Mouse (Mus musculus) stomach, embryonic 15.5 days (tissue): ENCODE measurements around the gene Mpc1. TPM values are rescaled to one million over a fixed set of nuclear protein-coding genes. Genes with fewer than 3 reads are reported as not detected.
"Not testable (repeated sequence)": the region's sequence is repeated elsewhere in the genome, so short reads cannot be mapped to it uniquely, and the experiment has no call there.

ENCODE experiments used
- ATAC-seq: fragments of 200-750 bp; cut with Nextera tagmentation; 2 replicates; pipeline ENCODE4 v1.8.0; 2017; ENCODE audit warnings: low read depth, moderate number of reproducible peaks, moderate TSS enrichment; ENCODE audit not compliant: insufficient read depth, low FRiP score
- H3K27ac ChIP-seq: fragments of 300-500 bp; sonication (generic); 2 replicates; pipeline ENCODE4 v1.5.1; 2015; ENCODE audit warnings: mild to moderate bottlenecking, inconsistent platforms
- H3K27me3 ChIP-seq: fragments of 300-500 bp; sonication (generic); replicated peaks from 2 replicates; pipeline ENCODE4 v1.6.1; 2015; ENCODE audit warnings: inconsistent platforms
- H3K36me3 ChIP-seq: fragments of 300-500 bp; sonication (generic); 2 replicates; pipeline ENCODE4 v1.6.1; 2015; ENCODE audit warnings: inconsistent platforms
- H3K4me1 ChIP-seq: fragments of 300-500 bp; sonication (generic); 2 replicates; pipeline ENCODE4 v1.6.1; 2015; ENCODE audit warnings: inconsistent platforms
- H3K4me2 ChIP-seq: fragments of 300-500 bp; sonication (generic); 2 replicates; pipeline ENCODE4 v1.6.1; 2015; ENCODE audit warnings: mild to moderate bottlenecking, inconsistent platforms
- H3K4me3 ChIP-seq: fragments of 300-500 bp; sonication (generic); replicated peaks from 2 replicates; pipeline ENCODE4 v1.5.1; 2015; ENCODE audit warnings: inconsistent platforms
- H3K9ac ChIP-seq: fragments of 300-500 bp; sonication (generic); 2 replicates; pipeline ENCODE4 v1.6.1; 2015; ENCODE audit warnings: inconsistent platforms
- H3K9me3 ChIP-seq: fragments of 300-500 bp; sonication (generic); 2 replicates; pipeline ENCODE4 v1.6.1; 2016; ENCODE audit warnings: inconsistent platforms
- WGBS: fragments of 180-500 bp; shearing (Covaris S2); methylation state at CpG from one replicate; pipeline ENCODE4 v1.1.7; 2015; 5-methylcytosine and 5-hydroxymethylcytosine counted together
- polyA plus RNA-seq: library from polyadenylated mRNA; unstranded; fragments of >200 nt; fragmentation: Nextera tagmentation; extraction: Ambion mirVana; gene quantifications from 2 replicates; pipeline ENCODE4 v1.2.1, GENCODE M21; 2015

Gene Mpc1
- polyA plus RNA-seq, 1 experiment from 2014 or later = 195 TPM

GRCm38 (mm10) chr17:8302772-8303438 lies 20.2 kb downstream of the Mpc1 start:
- H3K4me3 ChIP-seq = no peak overlapping the region
- no peak overlapping the region for H3K4me2 ChIP-seq
- no peaks in the 10 kb centered on the region for H3K9me3 ChIP-seq
- H3K36me3 ChIP-seq = 0 out of 2 replicates have a peak, but pooled peaks cover 3% of the 10 kb centered on the region
- 66% methylated on average over 7 of the region's 7 CpGs for WGBS
- H3K27ac ChIP-seq = no peak overlapping the region
- H3K4me1 ChIP-seq = no peaks in the 10 kb centered on the region
- no peaks in the 10 kb centered on the region for H3K27me3 ChIP-seq
- H3K9ac ChIP-seq = no peak overlapping the region
- ATAC-seq = no peak

GRCm38 (mm10) chr17:8303671-8304070 lies 21.0 kb downstream of the Mpc1 start:
- Histone ChIP-seq H3K4me2 (no peak overlapping the region), H3K27me3 (no peaks in the 10 kb centered on the region)
- ATAC-seq = no peak

GRCm38 (mm10) chr17:8305801-8306200 lies 23.1 kb downstream of the Mpc1 start:
- 39% methylated on average over 3 of the region's 3 CpGs for WGBS
- H3K27ac ChIP-seq = no peak overlapping the region
- ATAC-seq = no peak

More at GRCm38 (mm10) chr17:8303671-8304070, 21.0 kb downstream of the Mpc1 start:
- no peak overlapping the region for H3K9ac ChIP-seq
- no peak overlapping the region for H3K4me3 ChIP-seq
- H3K4me1 ChIP-seq = no peaks in the 10 kb centered on the region
- 35% methylated on average over 5 of the region's 5 CpGs for WGBS
- no peaks in the 10 kb centered on the region for H3K9me3 ChIP-seq
- H3K36me3 ChIP-seq = no peaks in the 10 kb centered on the region
- H3K27ac ChIP-seq = no peak overlapping the region

GRCm38 (mm10) chr17:8310838-8311614 lies 28.3 kb downstream of the Mpc1 start, which contains the start of gene Sft2d1:
TSS of gene Sft2d1 (plus strand) at chr17:8311102.
- peak within 1 kb of the TSS; percentile 87 for H3K4me3 ChIP-seq
- no peaks in the 10 kb centered on the region for H3K9me3 ChIP-seq
- ATAC-seq = peak; percentile 95
- peak within 1 kb of the TSS; percentile 68; the same call in 1 of the 2 replicates for H3K27ac ChIP-seq
- peaks cover 10% of the 10 kb centered on the region for H3K4me1 ChIP-seq
- WGBS = under 1% methylated on average over 51 of the region's 54 CpGs
- no peaks in the 10 kb centered on the region for H3K27me3 ChIP-seq
- no peaks in the 10 kb centered on the region for H3K36me3 ChIP-seq
- peak within 1 kb of the TSS; percentile 67 for H3K4me2 ChIP-seq
- peak within 1 kb of the TSS; percentile 79 for H3K9ac ChIP-seq

More at GRCm38 (mm10) chr17:8305801-8306200, 23.1 kb downstream of the Mpc1 start:
- Histone ChIP-seq H3K36me3 (no peaks in the 10 kb centered on the region), H3K4me3 (no peak overlapping the region), H3K9me3 (no peaks in the 10 kb centered on the region), H3K4me1 (no peaks in the 10 kb centered on the region), H3K9ac (no peak overlapping the region), H3K27me3 (no peaks in the 10 kb centered on the region), H3K4me2 (no peak overlapping the region)

- no peaks in the 10 kb centered on the region for H3K36me3 ChIP-seq
- H3K27me3 ChIP-seq = no peaks in the 10 kb centered on the region
- H3K9ac ChIP-seq = peak overlapping the region; percentile 79; the same call in 1 of the 2 replicates
- H3K9me3 ChIP-seq = no peaks in the 10 kb centered on the region
- H3K27ac ChIP-seq = no peak overlapping the region
- H3K4me1 ChIP-seq = peaks cover 10% of the 10 kb centered on the region
- WGBS = 33% methylated on average over 3 of the region's 3 CpGs
- H3K4me3 ChIP-seq = peak overlapping the region; percentile 87
- H3K4me2 ChIP-seq = peak overlapping the region; percentile 67
- no peak for ATAC-seq
These were observed 29.0 kb downstream of the Mpc1 start for GRCm38 (mm10) chr17:8311751-8312150.

- WGBS = 94% methylated on average over 3 of the region's 3 CpGs
- Histone ChIP-seq H3K9ac (no peak overlapping the region), H3K4me3 (no peak overlapping the region), H3K4me2 (no peak overlapping the region), H3K27me3 (no peaks in the 10 kb centered on the region), H3K36me3 (no peaks in the 10 kb centered on the region), H3K9me3 (no peaks in the 10 kb centered on the region), H3K4me1 (peaks cover 10% of the 10 kb centered on the region), H3K27ac (no peak overlapping the region)
- ATAC-seq = no peak
These were observed 31.3 kb downstream of the Mpc1 start for GRCm38 (mm10) chr17:8313976-8314375.

- 79% methylated on average over 1 of the region's 1 CpGs for WGBS
- ATAC-seq = no peak
These were observed 33.5 kb downstream of the Mpc1 start for GRCm38 (mm10) chr17:8316251-8316650.

GRCm38 (mm10) chr17:8326877-8327276 lies 44.2 kb downstream of the Mpc1 start:
- H3K4me1 ChIP-seq, H3K4me3 ChIP-seq, H3K9me3 ChIP-seq, H3K4me2 ChIP-seq, H3K27ac ChIP-seq, H3K36me3 ChIP-seq, H3K9ac ChIP-seq, ATAC-seq, H3K27me3 ChIP-seq: not testable (repeated sequence)
- 94% methylated on average over 11 of the region's 11 CpGs for WGBS

More at GRCm38 (mm10) chr17:8316251-8316650, 33.5 kb downstream of the Mpc1 start:
- Histone ChIP-seq H3K9ac (no peak overlapping the region), H3K27me3 (no peaks in the 10 kb centered on the region), H3K4me3 (no peak overlapping the region), H3K4me1 (peaks cover 10% of the 10 kb centered on the region), H3K36me3 (no peaks in the 10 kb centered on the region), H3K9me3 (no peaks in the 10 kb centered on the region), H3K27ac (no peak overlapping the region), H3K4me2 (no peak overlapping the region)

GRCm38 (mm10) chr17:8328511-8329174 lies 45.9 kb downstream of the Mpc1 start:
- Histone ChIP-seq H3K4me2 (no peak overlapping the region), H3K27ac (no peak overlapping the region), H3K4me1 (no peaks in the 10 kb centered on the region), H3K27me3 (no peaks in the 10 kb centered on the region), H3K4me3 (no peak overlapping the region), H3K9ac (no peak overlapping the region), H3K36me3 (0 out of 2 replicates have a peak, but pooled peaks cover 4% of the 10 kb centered on the region), H3K9me3 (no peaks in the 10 kb centered on the region)
- WGBS = 68% methylated on average over 7 of the region's 7 CpGs
- no peak for ATAC-seq

- ATAC-seq = no peak
- Histone ChIP-seq H3K9ac (no peak overlapping the region), H3K4me3 (no peak overlapping the region), H3K27ac (no peak overlapping the region), H3K4me1 (no peaks in the 10 kb centered on the region), H3K27me3 (no peaks in the 10 kb centered on the region), H3K4me2 (no peak overlapping the region), H3K36me3 (0 out of 2 replicates have a peak, but pooled peaks cover 4% of the 10 kb centered on the region), H3K9me3 (no peaks in the 10 kb centered on the region)
- WGBS = 61% methylated on average over 5 of the region's 5 CpGs
These were observed 47.9 kb downstream of the Mpc1 start for GRCm38 (mm10) chr17:8330602-8331001.

GRCm38 (mm10) chr17:8337159-8337558 lies 54.5 kb downstream of the Mpc1 start, which contains the start of gene Prr18:
TSS of gene Prr18 (plus strand) at chr17:8337459.
- H3K36me3 ChIP-seq, H3K9ac ChIP-seq, H3K9me3 ChIP-seq, H3K4me3 ChIP-seq, ATAC-seq, H3K27ac ChIP-seq, H3K4me2 ChIP-seq: not testable (repeated sequence)
- WGBS = 92% methylated on average over 1 of the region's 5 CpGs
- H3K27me3 ChIP-seq = peaks cover 37% of the 10 kb centered on the region
- peaks cover 13% of the 10 kb centered on the region for H3K4me1 ChIP-seq
